Mouse (Mus musculus) bone marrow, adult 2 months (tissue): ENCODE data around the gene Tmprss9.

Experiments used
- CTCF ChIP-seq: fragments of 200-500 bp; IDR thresholded peaks from 2 replicates; pipeline ENCODE4 v1.5.1; 2011; ENCODE audit warnings: low read length, control low read depth; ENCODE audit not compliant: control insufficient read depth, insufficient read depth
- POLR2A ChIP-seq: fragments of 200-500 bp; IDR thresholded peaks from 2 replicates; pipeline ENCODE4 v1.6.1; 2011; ENCODE audit warnings: low read depth, mild to moderate bottlenecking, control low read depth, low read length, borderline replicate concordance; ENCODE audit not compliant: control insufficient read depth

GRCm38 (mm10) chr10:80826151-80827062 lies 45.2 kb upstream of the Tmprss9 start, which contains the start of gene Oaz1:
- TF ChIP-seq POLR2A: peak; percentile 81
- TF ChIP-seq CTCF: no peak
